17 mouse cellular contexts compared by ENCODE assay signal in the genomic region with DNA sequence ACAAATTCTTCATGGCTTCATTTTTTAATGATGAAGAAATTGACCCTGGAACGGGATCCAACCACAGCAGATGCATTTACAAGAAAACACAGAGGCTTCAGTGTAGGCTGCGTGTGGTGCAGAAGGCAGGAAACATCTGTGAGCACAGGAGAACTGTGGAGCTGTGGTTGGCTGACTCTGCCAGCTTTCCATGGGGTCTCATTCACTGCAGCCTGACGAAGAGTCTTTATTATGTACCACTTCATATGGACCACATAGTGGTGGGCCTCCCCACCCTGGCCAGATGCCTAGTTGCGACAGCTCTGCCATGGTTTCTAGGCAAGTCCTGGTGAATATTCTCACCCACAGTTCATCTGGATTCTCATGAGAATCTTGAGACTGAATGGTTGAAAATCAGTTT.
A peak's percentile ranks its signal among the peaks of the same experiment; 100 is the strongest.
DNase-seq lines count a peak whose midpoint lies in the region; ATAC-seq lines count a peak whose summit lies in the region.
"Had no signal": no experiment of that assay in that cellular context is flagged by ENCODE, and none has a peak within 500 bp of the region (broad histone marks: within the 10 kb centered on the region; RNA-seq: fewer than 3 reads in every experiment).

No protein-coding gene starts in this region.

- H3K9ac ChIP-seq in hindbrain, embryonic 15.5 days, result no peak overlapping the region
- no peak overlapping the region for H3K9ac ChIP-seq in neural tube, embryonic 15.5 days (replicated peaks)
- H3K9ac ChIP-seq: liver, embryonic 12.5 days had no signal

- H3K4me2 ChIP-seq in hindbrain, embryonic 15.5 days, result no peak overlapping the region
- no peak overlapping the region for H3K4me2 ChIP-seq in neural tube, embryonic 15.5 days
- H3K4me2 ChIP-seq: liver, embryonic 12.5 days; midbrain, embryonic 11.5 days had no signal

- peaks cover 3% of the 10 kb centered on the region; the same call in 1 of the 2 replicates for H3K4me1 ChIP-seq in hindbrain, embryonic 15.5 days (replicated peaks)
- no peaks in the 10 kb centered on the region for H3K4me1 ChIP-seq in hindbrain, embryonic 10.5 days (replicated peaks)
- H3K4me1 ChIP-seq in neural tube, embryonic 15.5 days, result no peaks in the 10 kb centered on the region
- H3K4me1 ChIP-seq: forebrain, embryonic 10.5 days; heart, embryonic 10.5 days; liver, embryonic 12.5 days had no signal

- H3K36me3 ChIP-seq in hindbrain, embryonic 15.5 days, result no peaks in the 10 kb centered on the region
- H3K36me3 ChIP-seq in hindbrain, embryonic 10.5 days, result no peaks in the 10 kb centered on the region
- H3K36me3 ChIP-seq in neural tube, embryonic 15.5 days, result no peaks in the 10 kb centered on the region
- H3K36me3 ChIP-seq: forebrain, embryonic 10.5 days; heart, embryonic 10.5 days; liver, embryonic 12.5 days had no signal

- H3K27me3 ChIP-seq in hindbrain, embryonic 15.5 days, result no peaks in the 10 kb centered on the region
- H3K27me3 ChIP-seq in hindbrain, embryonic 10.5 days (ENCODE audit: insufficient read depth, poor library complexity, severe bottlenecking), result no peaks in the 10 kb centered on the region
- no peaks in the 10 kb centered on the region for H3K27me3 ChIP-seq in neural tube, embryonic 15.5 days (replicated peaks)
- H3K27me3 ChIP-seq: liver, embryonic 12.5 days had no signal

- no peak overlapping the region for H3K4me3 ChIP-seq in hindbrain, embryonic 15.5 days
- H3K4me3 ChIP-seq in hindbrain, embryonic 10.5 days, result no peak overlapping the region
- no peak overlapping the region for H3K4me3 ChIP-seq in neural tube, embryonic 15.5 days (replicated peaks)
- H3K4me3 ChIP-seq: forebrain, embryonic 10.5 days; gastrocnemius, adult 2 months; heart, embryonic 10.5 days; liver, embryonic 12.5 days had no signal

- no peaks in the 10 kb centered on the region for H3K9me3 ChIP-seq in hindbrain, embryonic 15.5 days
- H3K9me3 ChIP-seq in hindbrain, embryonic 10.5 days, result no peaks in the 10 kb centered on the region
- H3K9me3 ChIP-seq in neural tube, embryonic 15.5 days (replicated peaks), result no peaks in the 10 kb centered on the region
- H3K9me3 ChIP-seq: forebrain, embryonic 10.5 days; heart, embryonic 10.5 days; liver, embryonic 12.5 days had no signal

- WGBS in hindbrain, embryonic 15.5 days, result 50% methylated on average over 4 of the region's 4 CpGs
- WGBS in hindbrain, embryonic 10.5 days, result 82% methylated on average over 4 of the region's 4 CpGs
- 67% methylated on average over 4 of the region's 4 CpGs for WGBS in neural tube, embryonic 15.5 days

- no peak overlapping the region for H3K27ac ChIP-seq in hindbrain, embryonic 15.5 days (replicated peaks)
- no peak overlapping the region for H3K27ac ChIP-seq in hindbrain, embryonic 10.5 days
- H3K27ac ChIP-seq in neural tube, embryonic 15.5 days (replicated peaks), result no peak overlapping the region
- H3K27ac ChIP-seq: forebrain, embryonic 10.5 days; gastrocnemius, adult 2 months; heart, embryonic 10.5 days; liver, embryonic 12.5 days had no signal

- ATAC-seq in hindbrain, embryonic 15.5 days (ENCODE audit: low FRiP score, low read depth), result peak; percentile 66; the same call in 1 of the 2 replicates
- ATAC-seq in megakaryocyte, adult 5-6 weeks (ENCODE audit: poor library complexity, severe bottlenecking), result peak; percentile 38; the same call in 1 of the 2 replicates
- no peak for ATAC-seq in monocyte, adult 5-6 weeks (replicated peaks; ENCODE audit: insufficient number of reproducible peaks, low FRiP score, low TSS enrichment, poor library complexity, severe bottlenecking)
- ATAC-seq in neural tube, embryonic 15.5 days (ENCODE audit: low FRiP score), result no peak
- ATAC-seq: liver, embryonic 12.5 days had no signal

- no peak for DNase-seq in hindbrain, embryonic 10.5 days (ENCODE audit: low spot score)
- DNase-seq in right cerebral cortex, postnatal 10 days (ENCODE audit: low spot score in 2 of 2), result peak; percentile 28
- no peak for DNase-seq in right cerebral cortex, adult 2 months (ENCODE audit: low spot score in 2 of 2)
- DNase-seq in layer of hippocampus, adult 9-11 months, result peak; percentile 6
- DNase-seq: cerebellum, adult 18-20 months; embryo, embryonic 11 days; gastrocnemius, adult 2 months; heart, postnatal 4 days; kidney, adult 9 months had no signal

Comparison
In these comparisons a context has a peak if more than half of its experiments do, and no peak if none do; other contexts are left out.
1. DNase-seq: peak in right cerebral cortex, postnatal 10 days (2 of 2) and layer of hippocampus, adult 9-11 months (single experiment); none in hindbrain, embryonic 10.5 days (single experiment) and right cerebral cortex, adult 2 months (0 of 2).
2. ATAC-seq: peak in hindbrain, embryonic 15.5 days (single experiment) and megakaryocyte, adult 5-6 weeks (single experiment); none in monocyte, adult 5-6 weeks (single experiment) and neural tube, embryonic 15.5 days (single experiment).